Mouse (Mus musculus) urinary bladder, postnatal 10 days (tissue): ENCODE measurements around the gene Rsbn1l.
"Not testable (repeated sequence)": the region's sequence is repeated elsewhere in the genome, so short reads cannot be mapped to it uniquely, and the experiment has no call there.

ENCODE experiments used
- DNase-seq: peaks from one replicate; pipeline ENCODE4 v3.0.0; 2022; ENCODE audit warnings: low spot score

Gene Rsbn1l

GRCm38 (mm10) chr5:20950093-20950492, 6.1 kb downstream of the Rsbn1l start:
- DNase-seq: no peak

- no peak for DNase-seq
Observed at GRCm38 (mm10) chr5:20946906-20947305, 9.3 kb downstream of the Rsbn1l start.

GRCm38 (mm10) chr5:20944961-20945748, 11.0 kb downstream of the Rsbn1l start:
- DNase-seq: no peak

GRCm38 (mm10) chr5:20943791-20944190, 12.4 kb downstream of the Rsbn1l start:
- not testable (repeated sequence) for DNase-seq

GRCm38 (mm10) chr5:20942523-20942922, 13.7 kb downstream of the Rsbn1l start:
- DNase-seq: no peak

- DNase-seq: no peak
Observed at GRCm38 (mm10) chr5:20941205-20941604, 15.0 kb downstream of the Rsbn1l start.

GRCm38 (mm10) chr5:20940696-20941095, 15.5 kb downstream of the Rsbn1l start:
- no peak for DNase-seq

- no peak for DNase-seq
Observed at GRCm38 (mm10) chr5:20940040-20940571, 16.1 kb downstream of the Rsbn1l start.

- DNase-seq: no peak
Observed at GRCm38 (mm10) chr5:20938523-20938922, 17.7 kb downstream of the Rsbn1l start.

- no peak for DNase-seq
Observed at GRCm38 (mm10) chr5:20935934-20936333, 20.3 kb downstream of the Rsbn1l start.

- no peak for DNase-seq
Observed at GRCm38 (mm10) chr5:20932585-20932984, 23.6 kb downstream of the Rsbn1l start.

GRCm38 (mm10) chr5:20931300-20931699, 24.9 kb downstream of the Rsbn1l start:
- no peak for DNase-seq

- no peak for DNase-seq
Observed at GRCm38 (mm10) chr5:20930430-20930829, 25.8 kb downstream of the Rsbn1l start.

- DNase-seq: no peak
Observed at GRCm38 (mm10) chr5:20929669-20930151, 26.5 kb downstream of the Rsbn1l start.

GRCm38 (mm10) chr5:20925451-20925850, 30.7 kb downstream of the Rsbn1l start:
- DNase-seq: no peak

- DNase-seq: no peak
Observed at GRCm38 (mm10) chr5:20924608-20925007, 31.6 kb downstream of the Rsbn1l start.

- no peak for DNase-seq
Observed at GRCm38 (mm10) chr5:20919566-20919965, 36.6 kb downstream of the Rsbn1l start.

- no peak for DNase-seq
Observed at GRCm38 (mm10) chr5:20918967-20919366, 37.2 kb downstream of the Rsbn1l start.

GRCm38 (mm10) chr5:20913372-20914275, 42.6 kb downstream of the Rsbn1l start:
- no peak for DNase-seq

- no peak for DNase-seq
Observed at GRCm38 (mm10) chr5:20911741-20912140, 44.5 kb downstream of the Rsbn1l start.

GRCm38 (mm10) chr5:20906191-20906590, 50.0 kb downstream of the Rsbn1l start:
- no peak for DNase-seq

- DNase-seq: no peak
Observed at GRCm38 (mm10) chr5:20905437-20905836, 50.8 kb downstream of the Rsbn1l start.

- no peak for DNase-seq
Observed at GRCm38 (mm10) chr5:20904647-20905046, 51.6 kb downstream of the Rsbn1l start.
